Mouse (Mus musculus) frontal cortex, postnatal 25 days (tissue): ENCODE data around the gene Fitm2.
A peak's percentile ranks its signal among the peaks of the same experiment; 100 is the strongest.
"Not testable (repeated sequence)": the region's sequence is repeated elsewhere in the genome, so short reads cannot be mapped to it uniquely, and the experiment has no call there.

ENCODE experiments used
- DNase-seq, 2 experiments: peaks; one replicate each; pipeline ENCODE4 v3.0.0; 2022; ENCODE audit warnings: low spot score in 2 of 2

The Fitm2 gene

GRCm38 (mm10) chr2:163463251-163463769 is 9.1 kb downstream of the Fitm2 start:
- no peak for DNase-seq

GRCm38 (mm10) chr2:163462801-163463200 is 9.6 kb downstream of the Fitm2 start:
- DNase-seq: no peak

GRCm38 (mm10) chr2:163462386-163462785 is 10.0 kb downstream of the Fitm2 start:
- no peak for DNase-seq

GRCm38 (mm10) chr2:163461307-163461706 is 11.1 kb downstream of the Fitm2 start:
- not testable (repeated sequence) for DNase-seq

GRCm38 (mm10) chr2:163460622-163461021 is 11.8 kb downstream of the Fitm2 start:
- DNase-seq: no peak

- no peak for DNase-seq
Observed at GRCm38 (mm10) chr2:163459380-163459779, 13.0 kb downstream of the Fitm2 start.

GRCm38 (mm10) chr2:163458539-163459265 is 13.7 kb downstream of the Fitm2 start:
- no peak for DNase-seq

- no peak for DNase-seq
Observed at GRCm38 (mm10) chr2:163453378-163453777, 19.1 kb downstream of the Fitm2 start.

- DNase-seq: no peak
Observed at GRCm38 (mm10) chr2:163452738-163453137, 19.7 kb downstream of the Fitm2 start.

- DNase-seq: no peak
Observed at GRCm38 (mm10) chr2:163450668-163451295, 21.6 kb downstream of the Fitm2 start.

- no peak for DNase-seq
Observed at GRCm38 (mm10) chr2:163449276-163449675, 23.2 kb downstream of the Fitm2 start.

GRCm38 (mm10) chr2:163447375-163447774 is 25.1 kb downstream of the Fitm2 start:
- DNase-seq: no peak

GRCm38 (mm10) chr2:163444017-163444416 is 28.4 kb downstream of the Fitm2 start:
- no peak for DNase-seq

- no peak for DNase-seq
Observed at GRCm38 (mm10) chr2:163443543-163443942, 28.9 kb downstream of the Fitm2 start.

GRCm38 (mm10) chr2:163439488-163439887 is 32.9 kb downstream of the Fitm2 start:
- no peak for DNase-seq

GRCm38 (mm10) chr2:163438619-163439451 is 33.6 kb downstream of the Fitm2 start:
- DNase-seq: no peak

- peak; percentile 52 to 61 for DNase-seq
Observed at GRCm38 (mm10) chr2:163438246-163438618, 34.2 kb downstream of the Fitm2 start, which contains the start of gene Gdap1l1. TSS of gene Gdap1l1 (plus strand) at chr2:163438476.

- DNase-seq: no peak
Observed at GRCm38 (mm10) chr2:163437800-163438199, 34.6 kb downstream of the Fitm2 start.

GRCm38 (mm10) chr2:163433971-163434370 is 38.5 kb downstream of the Fitm2 start:
- DNase-seq: no peak

- DNase-seq: no peak
Observed at GRCm38 (mm10) chr2:163431289-163431688, 41.1 kb downstream of the Fitm2 start.

- DNase-seq: no peak
Observed at GRCm38 (mm10) chr2:163428346-163429011, 44.0 kb downstream of the Fitm2 start.

GRCm38 (mm10) chr2:163424597-163424996 is 47.8 kb downstream of the Fitm2 start, which contains the start of gene Oser1:
TSS of gene Oser1 (minus strand) at chr2:163424697.
- DNase-seq: no peak
